Mouse (Mus musculus) hindbrain, embryonic 14.5 days (tissue): ENCODE results near the gene Slc43a2. TPM values are rescaled to one million over a fixed set of nuclear protein-coding genes. Genes with fewer than 3 reads are reported as not detected.
A peak's percentile ranks its signal among the peaks of the same experiment; 100 is the strongest.

Experiments
- ATAC-seq: fragments of 200-750 bp; cut with Nextera tagmentation; 2 replicates; pipeline ENCODE4 v1.8.0; 2017; ENCODE audit warnings: moderate number of reproducible peaks, mild to moderate bottlenecking, moderate TSS enrichment, moderate library complexity; ENCODE audit not compliant: low FRiP score
- DNase-seq: peaks from one replicate; pipeline ENCODE4 v3.0.0-alpha.2; 2015; ENCODE audit warnings: low spot score
- H3K27ac ChIP-seq: fragments of 300-500 bp; sonication (generic); 2 replicates; pipeline ENCODE4 v1.5.1; 2014; ENCODE audit warnings: mild to moderate bottlenecking, moderate library complexity
- H3K27me3 ChIP-seq: fragments of 300-500 bp; sonication (generic); 2 replicates; pipeline ENCODE4 v1.6.1; 2014; ENCODE audit warnings: mild to moderate bottlenecking, low read length, mixed read lengths; ENCODE audit not compliant: control insufficient read depth, insufficient read depth
- H3K36me3 ChIP-seq: fragments of 300-500 bp; sonication (generic); replicated peaks from 2 replicates; pipeline ENCODE4 v1.6.1; 2014; ENCODE audit not compliant: control insufficient read depth, insufficient read depth
- H3K4me1 ChIP-seq: fragments of 300-500 bp; sonication (generic); replicated peaks from 2 replicates; pipeline ENCODE4 v1.6.1; 2014; ENCODE audit warnings: antibody characterized with exemption, low read length, mixed read lengths; ENCODE audit not compliant: control insufficient read depth, insufficient read depth
- H3K4me2 ChIP-seq: fragments of 300-500 bp; sonication (generic); replicated peaks from 2 replicates; pipeline ENCODE4 v1.6.1; 2014; ENCODE audit warnings: mild to moderate bottlenecking, moderate library complexity
- H3K4me3 ChIP-seq: fragments of 300-500 bp; sonication (generic); replicated peaks from 2 replicates; pipeline ENCODE4 v1.5.1; 2014; ENCODE audit warnings: mild to moderate bottlenecking, low read length
- H3K9ac ChIP-seq: fragments of 300-500 bp; sonication (generic); 2 replicates; pipeline ENCODE4 v1.6.1; 2014
- H3K9me3 ChIP-seq: fragments of 300-500 bp; sonication (generic); 2 replicates; pipeline ENCODE4 v1.6.1; 2016; ENCODE audit warnings: low read length; ENCODE audit not compliant: control insufficient read depth
- WGBS: fragments of 180-500 bp; shearing (Covaris S2); extraction: QIAGEN DNeasy Blood & Tissue Kit; methylation state at CpG from one replicate; pipeline ENCODE4 v1.1.7; 2014; 5-methylcytosine and 5-hydroxymethylcytosine counted together
- polyA plus RNA-seq: library from polyadenylated mRNA; unstranded; fragments of >200 nt; fragmentation: Nextera tagmentation; extraction: Ambion mirVana; gene quantifications from 2 replicates; pipeline ENCODE4 v1.2.1, GENCODE M21; 2014

Gene Slc43a2
- polyA plus RNA-seq, 1 experiment from 2014 or later: 15.2 TPM

- Histone ChIP-seq H3K4me2 (no peak overlapping the region), H3K9me3 (no peaks in the 10 kb centered on the region), H3K4me1 (no peaks in the 10 kb centered on the region), H3K9ac (no peak overlapping the region), H3K36me3 (peaks cover 87% of the 10 kb centered on the region), H3K4me3 (no peak overlapping the region), H3K27me3 (no peaks in the 10 kb centered on the region), H3K27ac (no peak overlapping the region)
- 84% methylated on average over 13 of the region's 13 CpGs for WGBS
- DNase-seq (no peak), ATAC-seq (no peak)
These were observed 35.0 kb downstream of the Slc43a2 start for GRCm38 (mm10) chr11:75566276-75567196.

GRCm38 (mm10) chr11:75567346-75568114 lies 36.0 kb downstream of the Slc43a2 start:
- no peaks in the 10 kb centered on the region for H3K27me3 ChIP-seq
- H3K4me1 ChIP-seq: peaks cover 8% of the 10 kb centered on the region
- no peak overlapping the region for H3K27ac ChIP-seq
- H3K4me2 ChIP-seq: no peak overlapping the region
- H3K9me3 ChIP-seq: no peaks in the 10 kb centered on the region
- H3K4me3 ChIP-seq: no peak overlapping the region
- ATAC-seq: no peak
- H3K9ac ChIP-seq: no peak overlapping the region
- WGBS: 73% methylated on average over 9 of the region's 9 CpGs
- DNase-seq: no peak
- H3K36me3 ChIP-seq: peaks cover 81% of the 10 kb centered on the region

- Histone ChIP-seq H3K27ac (no peak overlapping the region), H3K4me1 (peaks cover 14% of the 10 kb centered on the region), H3K4me2 (no peak overlapping the region), H3K36me3 (peaks cover 75% of the 10 kb centered on the region), H3K9me3 (no peaks in the 10 kb centered on the region), H3K4me3 (no peak overlapping the region), H3K27me3 (no peaks in the 10 kb centered on the region), H3K9ac (no peak overlapping the region)
- no peak for ATAC-seq
- WGBS: 89% methylated on average over 6 of the region's 6 CpGs
- DNase-seq: no peak
These were observed 36.6 kb downstream of the Slc43a2 start for GRCm38 (mm10) chr11:75568115-75568511.

GRCm38 (mm10) chr11:75568962-75569361 lies 37.5 kb downstream of the Slc43a2 start:
- Histone ChIP-seq H3K27ac (no peak overlapping the region), H3K4me2 (no peak overlapping the region), H3K4me1 (peaks cover 15% of the 10 kb centered on the region), H3K36me3 (peaks cover 67% of the 10 kb centered on the region), H3K9me3 (no peaks in the 10 kb centered on the region), H3K9ac (no peak overlapping the region), H3K4me3 (no peak overlapping the region), H3K27me3 (no peaks in the 10 kb centered on the region)
- WGBS: 94% methylated on average over 12 of the region's 12 CpGs
- DNase-seq: no peak
- no peak for ATAC-seq

- Histone ChIP-seq H3K4me2 (no peak overlapping the region), H3K27me3 (no peaks in the 10 kb centered on the region), H3K9me3 (no peaks in the 10 kb centered on the region), H3K9ac (no peak overlapping the region), H3K4me3 (no peak overlapping the region), H3K27ac (no peak overlapping the region), H3K36me3 (peaks cover 52% of the 10 kb centered on the region), H3K4me1 (peaks cover 15% of the 10 kb centered on the region)
- 92% methylated on average over 17 of the region's 17 CpGs for WGBS
- no peak for DNase-seq
- no peak for ATAC-seq
These were observed 39.1 kb downstream of the Slc43a2 start for GRCm38 (mm10) chr11:75570375-75571125.

- no peak for ATAC-seq
- H3K9me3 ChIP-seq: no peaks in the 10 kb centered on the region
- DNase-seq: no peak
- no peaks in the 10 kb centered on the region for H3K27me3 ChIP-seq
- H3K27ac ChIP-seq: no peak overlapping the region
- H3K4me3 ChIP-seq: no peak overlapping the region
- no peak overlapping the region for H3K4me2 ChIP-seq
- peaks cover 15% of the 10 kb centered on the region for H3K4me1 ChIP-seq
- H3K36me3 ChIP-seq: peaks cover 48% of the 10 kb centered on the region
- WGBS: 74% methylated on average over 14 of the region's 14 CpGs
- no peak overlapping the region for H3K9ac ChIP-seq
These were observed 39.9 kb downstream of the Slc43a2 start for GRCm38 (mm10) chr11:75571126-75571990.

GRCm38 (mm10) chr11:75572301-75572791 lies 40.9 kb downstream of the Slc43a2 start:
- 11% methylated on average over 10 of the region's 10 CpGs for WGBS
- DNase-seq: no peak
- H3K9ac ChIP-seq: peak overlapping the region; percentile 5
- peaks cover 15% of the 10 kb centered on the region for H3K4me1 ChIP-seq
- ATAC-seq: no peak
- H3K9me3 ChIP-seq: no peaks in the 10 kb centered on the region
- H3K4me2 ChIP-seq: no peak overlapping the region
- H3K36me3 ChIP-seq: peaks cover 38% of the 10 kb centered on the region
- H3K27ac ChIP-seq: peak overlapping the region; percentile 47
- no peaks in the 10 kb centered on the region for H3K27me3 ChIP-seq
- no peak overlapping the region for H3K4me3 ChIP-seq

- DNase-seq (peak; percentile 89), ATAC-seq (peak; percentile 83)
- Histone ChIP-seq H3K9me3 (no peaks in the 10 kb centered on the region), H3K9ac (peak overlapping the region; percentile 5), H3K27ac (peak overlapping the region; percentile 47), H3K4me1 (peaks cover 15% of the 10 kb centered on the region), H3K4me3 (no peak overlapping the region), H3K4me2 (no peak overlapping the region), H3K36me3 (peaks cover 31% of the 10 kb centered on the region), H3K27me3 (no peaks in the 10 kb centered on the region)
- WGBS: 8% methylated on average over 12 of the region's 12 CpGs
These were observed 41.6 kb downstream of the Slc43a2 start for GRCm38 (mm10) chr11:75572854-75573650.
